Mouse (Mus musculus) heart, postnatal 4 days (tissue): ENCODE measurements at regions not wholly inside any gene's neighbourhood (a gene's known extent, or its start where the extent isn't known, plus 50 kb on each side); places are given as distances from the start of the nearest gene placed in this dataset.

ENCODE experiments used
- microRNA-seq, 2 experiments: library from miRNA; unstranded; fragments of <30 nt; microRNA quantifications; one replicate each; pipeline ENCODE4 v1.2.0; 2021 to 2022

Small RNA genes lying in the stretch of these regions (microRNA-seq; reads per million reads assigned to microRNA genes)
- gene Gm26190 = 0 reads per million in 2 experiments
